Mouse (Mus musculus): ENCODE data around the gene Ncor2.
"Not testable (repeated sequence)": the region's sequence is repeated elsewhere in the genome, so short reads cannot be mapped to it uniquely, and the experiment has no call there.

DNA sequence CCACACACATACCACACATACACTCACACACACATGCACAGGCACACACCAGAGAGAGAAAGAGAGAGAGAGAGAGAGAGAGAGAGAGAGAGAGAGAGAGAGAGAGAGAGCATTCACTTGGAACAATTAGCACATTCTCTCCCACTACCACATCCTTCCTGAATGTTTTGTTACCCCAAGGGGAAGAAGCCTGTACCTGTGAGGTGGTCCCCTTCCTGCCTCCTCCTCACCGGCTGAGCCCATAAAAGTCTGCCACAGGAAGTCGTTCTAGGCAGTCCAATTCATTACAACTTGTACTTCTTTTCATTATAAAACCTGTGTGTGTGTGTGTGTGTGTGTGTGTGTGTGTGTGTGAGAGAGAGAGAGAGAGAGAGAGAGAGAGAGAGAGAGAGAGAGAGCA, 18.3 kb upstream of the Ncor2 start:
- TF ChIP-seq CTCF, POLR2A (IDR thresholded peaks at IDR 0.05; ENCODE audit: insufficient read depth, low read depth, low read length): not testable (repeated sequence)
